Mouse (Mus musculus) midbrain, embryonic 15.5 days (tissue): Measurements from ENCODE around the gene Snx1. TPM values are rescaled to one million over a fixed set of nuclear protein-coding genes. Genes with fewer than 3 reads are reported as not detected.
A peak's percentile ranks its signal among the peaks of the same experiment; 100 is the strongest.

Source experiments
- ATAC-seq: fragments of 200-750 bp; cut with Nextera tagmentation; replicated peaks from 2 replicates; pipeline ENCODE4 v1.8.0; 2017; ENCODE audit warnings: moderate TSS enrichment
- H3K27ac ChIP-seq: fragments of 300-500 bp; sonication (generic); 2 replicates; pipeline ENCODE4 v1.5.1; 2015; ENCODE audit warnings: mild to moderate bottlenecking, inconsistent platforms
- H3K27me3 ChIP-seq: fragments of 300-500 bp; sonication (generic); replicated peaks from 2 replicates; pipeline ENCODE4 v1.6.1; 2015; ENCODE audit warnings: inconsistent platforms
- H3K36me3 ChIP-seq: fragments of 300-500 bp; sonication (generic); replicated peaks from 2 replicates; pipeline ENCODE4 v1.6.1; 2015; ENCODE audit warnings: inconsistent platforms
- H3K4me1 ChIP-seq: fragments of 300-500 bp; sonication (generic); 2 replicates; pipeline ENCODE4 v1.6.1; 2015; ENCODE audit warnings: inconsistent platforms
- H3K4me2 ChIP-seq: fragments of 300-500 bp; sonication (generic); 2 replicates; pipeline ENCODE4 v1.6.1; 2015; ENCODE audit warnings: inconsistent platforms, mild to moderate bottlenecking, moderate library complexity
- H3K4me3 ChIP-seq: fragments of 300-500 bp; sonication (generic); 2 replicates; pipeline ENCODE4 v1.5.1; 2015; ENCODE audit warnings: mild to moderate bottlenecking, inconsistent platforms
- H3K9ac ChIP-seq: fragments of 300-500 bp; sonication (generic); 2 replicates; pipeline ENCODE4 v1.6.1; 2015; ENCODE audit warnings: mild to moderate bottlenecking, inconsistent platforms
- H3K9me3 ChIP-seq: fragments of 300-500 bp; sonication (generic); 2 replicates; pipeline ENCODE4 v1.6.1; 2016; ENCODE audit warnings: inconsistent platforms
- WGBS: fragments of 180-500 bp; shearing (Covaris S2); methylation state at CpG from one replicate; pipeline ENCODE4 v1.1.7; 2015; ENCODE audit warnings: mixed read lengths; 5-methylcytosine and 5-hydroxymethylcytosine counted together
- polyA plus RNA-seq: library from polyadenylated mRNA; unstranded; fragments of >200 nt; fragmentation: Nextera tagmentation; extraction: Ambion mirVana; gene quantifications from 2 replicates; pipeline ENCODE4 v1.2.1, GENCODE M21; 2015

Snx1 gene
- 75.5 and 76.6 TPM in 2 replicates for polyA plus RNA-seq

DNA sequence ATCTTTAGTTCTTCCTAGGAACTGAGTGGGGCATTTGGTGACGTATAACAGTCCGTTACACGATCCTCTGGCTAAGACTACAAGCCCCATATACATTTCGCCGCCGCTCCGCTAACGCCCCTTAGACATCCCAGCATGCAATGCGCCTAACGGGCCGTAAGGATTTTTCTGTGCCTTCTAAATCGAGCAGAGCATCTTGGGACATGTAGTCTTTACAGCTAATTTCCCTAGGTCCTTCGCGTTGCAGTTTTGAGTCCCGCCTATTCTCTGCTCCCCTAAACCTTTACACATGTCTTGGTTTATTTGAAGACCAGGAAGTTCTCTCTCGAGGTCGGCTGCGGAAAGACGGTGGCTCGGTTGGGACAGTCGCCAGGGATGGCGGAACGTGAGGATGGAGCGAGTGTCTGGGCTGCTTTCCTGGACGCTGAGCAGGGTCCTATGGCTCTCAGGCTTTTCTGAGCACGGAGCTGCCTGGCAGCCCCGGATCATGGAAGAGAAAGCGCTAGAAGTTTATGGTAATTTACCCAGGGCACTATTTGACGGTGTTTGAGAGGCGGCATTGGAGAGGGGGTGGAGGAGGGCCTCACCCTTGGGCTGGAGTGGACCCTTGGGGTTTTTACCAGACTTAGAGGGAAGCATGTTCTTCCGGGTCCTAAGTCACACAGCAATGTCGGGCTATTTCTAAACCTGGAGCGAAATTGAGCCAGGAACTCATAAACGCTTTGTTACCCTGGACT lies at the start of gene Snx1, which contains the start of gene Ciao2a:
Gene Snx1 (minus strand): TSS at position 132 of the 737 bp plus-strand sequence.
Gene Ciao2a (plus strand): TSS at position 156 of the 737 bp plus-strand sequence.
- peaks cover 42% of the 10 kb centered on the region for H3K4me1 ChIP-seq

DNA sequence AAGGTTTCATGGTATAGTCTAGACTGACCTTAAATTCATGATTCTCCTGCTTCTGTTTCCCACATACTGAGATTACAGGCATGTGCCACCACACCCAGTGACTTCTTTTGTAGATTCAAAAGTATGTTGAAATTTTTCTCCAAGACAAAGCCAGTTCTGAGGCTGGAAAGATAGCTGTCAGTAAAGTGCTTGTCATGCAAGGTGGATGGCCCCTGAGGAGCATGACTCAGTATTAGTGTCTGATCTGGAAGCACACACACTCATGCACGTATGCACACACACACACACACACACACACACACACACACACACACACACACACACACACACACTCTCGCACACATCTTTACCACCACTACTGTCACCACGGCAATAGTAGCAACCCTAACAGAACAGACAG lies 48.6 kb upstream of the Snx1 start:
- Histone ChIP-seq H3K9ac (no peak overlapping the region), H3K9me3 (no peaks in the 10 kb centered on the region), H3K4me3 (no peak overlapping the region), H3K36me3 (no peaks in the 10 kb centered on the region), H3K27ac (no peak overlapping the region), H3K4me2 (no peak overlapping the region), H3K4me1 (peaks cover 4% of the 10 kb centered on the region), H3K27me3 (no peaks in the 10 kb centered on the region)
- no peak for ATAC-seq
- 80% methylated on average over 3 of the region's 3 CpGs for WGBS

More for the DNA sequence above, at the start of gene Snx1, which contains the start of gene Ciao2a:
- H3K4me3 ChIP-seq, result peak within 1 kb of the TSS; percentile 66
- H3K9me3 ChIP-seq, result no peaks in the 10 kb centered on the region
- peak within 1 kb of the TSS; percentile 86 for H3K27ac ChIP-seq
- peak within 1 kb of the TSS; percentile 76 for H3K9ac ChIP-seq
- 2% methylated on average over 34 of the region's 34 CpGs for WGBS
- no peaks in the 10 kb centered on the region for H3K27me3 ChIP-seq
- H3K4me2 ChIP-seq, result peak within 1 kb of the TSS; percentile 72
- H3K36me3 ChIP-seq, result no peaks in the 10 kb centered on the region; the same call in 1 of the 2 replicates
- ATAC-seq, result peak; percentile 73

DNA sequence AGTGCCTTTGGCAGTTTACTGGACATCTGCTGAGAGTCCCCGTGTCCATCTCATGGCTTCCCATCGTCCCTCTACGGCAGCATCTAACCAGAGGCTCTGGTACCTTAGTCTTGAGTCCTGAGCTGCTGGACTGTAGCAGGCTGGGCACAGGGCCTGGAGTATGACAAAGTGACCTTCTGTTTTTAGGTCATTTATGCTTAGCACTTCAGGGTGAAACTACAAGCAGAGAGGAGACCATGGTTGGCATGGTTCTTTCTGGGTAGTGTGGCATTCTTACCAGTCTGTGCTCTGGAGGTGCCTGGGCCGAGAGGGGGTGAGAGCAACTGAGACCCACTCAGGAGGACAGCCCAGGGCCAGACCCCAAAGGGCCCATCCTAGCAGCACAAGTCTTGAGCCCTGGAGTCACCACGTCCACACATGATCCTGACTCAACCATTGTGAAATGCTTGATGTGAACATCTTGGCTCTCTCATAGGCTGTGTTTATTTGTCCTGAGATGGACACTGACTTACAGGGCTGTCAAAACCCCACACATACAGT lies 47.0 kb upstream of the Snx1 start:
- Histone ChIP-seq H3K27me3 (no peaks in the 10 kb centered on the region), H3K36me3 (no peaks in the 10 kb centered on the region), H3K9ac (no peak overlapping the region), H3K9me3 (no peaks in the 10 kb centered on the region), H3K27ac (no peak overlapping the region), H3K4me1 (peaks cover 4% of the 10 kb centered on the region), H3K4me3 (no peak overlapping the region), H3K4me2 (no peak overlapping the region)
- ATAC-seq, result no peak
- WGBS, result 95% methylated on average over 5 of the region's 5 CpGs

DNA sequence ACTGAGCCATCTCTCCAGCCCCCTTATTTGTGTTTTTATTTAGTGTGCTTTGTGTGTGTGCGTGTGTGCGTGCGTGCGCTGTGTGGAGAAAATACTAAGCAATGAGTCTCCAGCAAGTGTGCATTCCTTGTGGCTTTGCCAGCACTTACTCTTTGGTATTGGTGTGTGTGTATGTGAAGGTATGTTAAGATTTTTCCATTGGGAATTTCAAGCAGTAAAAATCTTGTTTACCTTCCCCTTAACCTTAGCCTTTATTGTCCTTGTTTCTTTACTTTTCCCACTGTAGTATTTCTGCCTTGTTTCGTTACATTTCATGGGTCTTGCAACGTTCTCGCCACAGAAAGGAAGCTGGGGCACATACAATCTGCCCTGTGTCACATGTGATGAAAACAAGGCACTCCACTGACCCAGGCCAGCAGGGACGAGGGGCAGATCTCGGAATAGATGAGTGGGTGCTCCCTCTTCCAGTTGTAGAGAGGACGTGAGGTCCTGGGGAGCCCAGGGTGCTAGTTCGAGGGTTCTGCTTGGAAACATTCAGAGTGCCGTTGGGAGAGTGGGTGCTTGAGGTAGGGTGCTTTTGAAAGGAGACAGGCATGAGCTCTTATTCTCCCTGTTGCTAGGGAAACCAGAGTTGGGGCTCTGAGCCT lies 45.0 kb upstream of the Snx1 start:
- Histone ChIP-seq H3K4me2 (no peak overlapping the region), H3K36me3 (no peaks in the 10 kb centered on the region), H3K9ac (no peak overlapping the region), H3K27ac (no peak overlapping the region), H3K27me3 (no peaks in the 10 kb centered on the region), H3K9me3 (no peaks in the 10 kb centered on the region), H3K4me1 (peaks cover 4% of the 10 kb centered on the region), H3K4me3 (no peak overlapping the region)
- 51% methylated on average over 12 of the region's 12 CpGs for WGBS
- no peak for ATAC-seq

DNA sequence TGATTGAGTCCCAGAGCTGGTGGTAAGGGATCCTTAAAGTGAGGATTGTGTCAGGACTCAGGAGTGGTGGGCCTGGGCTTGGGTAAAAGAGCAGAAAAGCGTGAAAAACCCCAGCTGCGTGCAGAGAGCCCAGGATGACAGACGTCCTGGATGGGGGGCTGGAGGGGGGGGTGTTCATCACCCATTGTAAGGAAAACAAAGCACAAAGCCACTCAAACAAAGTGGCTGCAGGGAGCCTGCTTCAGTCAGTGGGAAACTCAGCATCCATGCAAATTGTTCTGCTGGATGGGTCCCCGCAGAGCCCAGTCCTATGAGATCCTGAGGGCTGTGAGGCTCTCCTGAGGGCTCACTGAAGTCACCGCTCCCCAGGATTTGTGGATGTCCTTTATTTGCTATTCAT lies 44.1 kb upstream of the Snx1 start:
- Histone ChIP-seq H3K27me3 (no peaks in the 10 kb centered on the region), H3K9ac (no peak overlapping the region), H3K4me1 (peaks cover 4% of the 10 kb centered on the region), H3K27ac (no peak overlapping the region), H3K4me2 (no peak overlapping the region), H3K9me3 (no peaks in the 10 kb centered on the region), H3K4me3 (no peak overlapping the region), H3K36me3 (no peaks in the 10 kb centered on the region)
- ATAC-seq, result no peak
- WGBS, result 12% methylated on average over 5 of the region's 5 CpGs

DNA sequence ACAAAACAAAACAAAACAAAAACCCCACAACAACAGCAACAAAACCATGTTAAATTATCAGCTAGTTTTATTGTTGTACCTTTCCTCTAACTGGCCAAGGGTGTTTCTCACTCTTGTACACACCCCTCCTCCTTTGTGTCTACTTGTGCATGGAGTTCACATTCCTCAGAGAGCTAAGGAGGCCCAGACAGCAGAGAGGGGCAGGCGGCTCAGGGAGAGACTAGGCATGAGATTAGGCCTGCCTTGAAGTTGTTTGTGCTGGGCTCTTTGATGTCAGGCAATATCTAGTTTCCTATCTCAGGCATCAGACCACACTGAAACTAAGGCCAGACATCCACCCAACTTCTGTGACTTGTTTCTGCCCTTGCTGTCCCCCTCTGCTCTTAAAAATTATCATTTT lies 41.8 kb upstream of the Snx1 start:
- 12% methylated on average over 1 of the region's 1 CpGs for WGBS
- H3K9me3 ChIP-seq, result no peaks in the 10 kb centered on the region

DNA sequence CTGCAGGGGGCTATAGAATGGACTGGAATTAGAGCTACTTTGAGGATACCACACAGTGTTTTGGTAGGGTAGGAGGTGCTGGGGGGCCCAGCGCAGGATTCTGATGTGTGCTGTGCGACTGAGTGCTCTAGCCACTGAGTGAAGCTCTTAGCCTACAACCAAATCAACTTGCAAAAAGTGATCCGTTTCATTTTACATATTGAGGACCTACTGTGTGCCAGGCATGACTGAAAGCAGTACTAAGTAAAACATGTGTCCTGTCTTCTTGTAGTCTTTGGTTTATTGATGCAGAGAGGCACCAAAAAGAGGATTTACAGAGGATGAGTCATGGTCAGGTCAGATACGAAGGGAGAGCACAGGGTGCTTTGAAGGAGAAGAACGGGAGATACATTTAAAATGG lies 40.8 kb upstream of the Snx1 start:
- no peak overlapping the region for H3K4me3 ChIP-seq
- H3K9ac ChIP-seq, result no peak overlapping the region
- peaks cover 4% of the 10 kb centered on the region for H3K4me1 ChIP-seq
- H3K27ac ChIP-seq, result no peak overlapping the region
- 87% methylated on average over 5 of the region's 5 CpGs for WGBS
- H3K36me3 ChIP-seq, result no peaks in the 10 kb centered on the region
- ATAC-seq, result no peak
- no peaks in the 10 kb centered on the region for H3K9me3 ChIP-seq
- H3K27me3 ChIP-seq, result no peaks in the 10 kb centered on the region
- H3K4me2 ChIP-seq, result no peak overlapping the region

More for the DNA sequence above, 41.8 kb upstream of the Snx1 start:
- no peaks in the 10 kb centered on the region for H3K27me3 ChIP-seq
- no peak overlapping the region for H3K4me3 ChIP-seq
- H3K27ac ChIP-seq, result no peak overlapping the region
- ATAC-seq, result no peak
- no peaks in the 10 kb centered on the region for H3K36me3 ChIP-seq
- no peak overlapping the region for H3K9ac ChIP-seq
- H3K4me1 ChIP-seq, result peaks cover 4% of the 10 kb centered on the region
- no peak overlapping the region for H3K4me2 ChIP-seq

DNA sequence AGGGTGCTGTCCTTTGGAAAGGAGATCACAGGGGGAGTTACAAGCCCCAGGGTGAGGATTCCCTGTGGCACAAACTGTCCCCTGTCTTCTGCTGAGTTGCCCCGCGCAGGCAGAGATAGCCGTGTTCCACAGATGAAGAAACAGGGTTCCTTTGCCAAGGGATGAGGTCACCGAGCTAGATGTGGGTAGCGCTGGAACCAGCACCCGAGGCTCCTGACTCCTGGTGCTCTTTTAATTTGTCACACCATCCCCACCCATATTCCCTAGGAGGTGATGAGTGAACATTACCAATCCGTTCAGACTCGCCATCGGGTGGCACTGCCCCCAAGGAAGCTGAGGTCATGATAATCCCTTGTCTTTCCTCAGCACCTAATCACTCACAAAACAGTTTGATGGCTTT lies 36.6 kb upstream of the Snx1 start:
- Histone ChIP-seq H3K36me3 (no peaks in the 10 kb centered on the region), H3K27ac (no peak overlapping the region), H3K4me2 (no peak overlapping the region), H3K4me3 (no peak overlapping the region), H3K9me3 (no peaks in the 10 kb centered on the region), H3K27me3 (peaks cover 11% of the 10 kb centered on the region), H3K9ac (no peak overlapping the region), H3K4me1 (no peaks in the 10 kb centered on the region)
- WGBS, result 83% methylated on average over 9 of the region's 9 CpGs
- ATAC-seq, result no peak

DNA sequence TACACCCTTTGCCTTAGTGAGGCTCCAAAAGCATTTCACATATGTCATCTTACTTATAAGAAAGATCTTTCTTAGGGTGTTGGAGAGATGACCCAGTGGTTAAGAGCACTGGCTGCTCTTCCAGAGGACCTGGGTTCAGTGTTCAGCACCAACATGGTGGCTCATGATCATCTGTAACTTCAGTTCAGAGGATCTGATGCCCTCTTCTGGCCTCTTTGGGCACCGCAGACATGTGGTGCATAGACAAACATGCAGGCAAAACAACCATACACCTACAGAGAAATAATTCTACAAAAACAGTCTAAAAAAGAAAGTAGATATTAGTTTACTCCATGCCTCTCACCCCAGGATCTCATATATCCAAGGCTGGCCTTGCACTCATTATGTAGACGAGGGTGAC lies 33.8 kb upstream of the Snx1 start:
- H3K36me3 ChIP-seq, result no peaks in the 10 kb centered on the region
- WGBS, result 98% methylated on average over 2 of the region's 2 CpGs
- H3K9me3 ChIP-seq, result no peaks in the 10 kb centered on the region
- H3K27ac ChIP-seq, result no peak overlapping the region
- H3K4me1 ChIP-seq, result no peaks in the 10 kb centered on the region
- peaks cover 11% of the 10 kb centered on the region for H3K27me3 ChIP-seq
- no peak for ATAC-seq
- no peak overlapping the region for H3K4me2 ChIP-seq
- no peak overlapping the region for H3K4me3 ChIP-seq
- H3K9ac ChIP-seq, result no peak overlapping the region

DNA sequence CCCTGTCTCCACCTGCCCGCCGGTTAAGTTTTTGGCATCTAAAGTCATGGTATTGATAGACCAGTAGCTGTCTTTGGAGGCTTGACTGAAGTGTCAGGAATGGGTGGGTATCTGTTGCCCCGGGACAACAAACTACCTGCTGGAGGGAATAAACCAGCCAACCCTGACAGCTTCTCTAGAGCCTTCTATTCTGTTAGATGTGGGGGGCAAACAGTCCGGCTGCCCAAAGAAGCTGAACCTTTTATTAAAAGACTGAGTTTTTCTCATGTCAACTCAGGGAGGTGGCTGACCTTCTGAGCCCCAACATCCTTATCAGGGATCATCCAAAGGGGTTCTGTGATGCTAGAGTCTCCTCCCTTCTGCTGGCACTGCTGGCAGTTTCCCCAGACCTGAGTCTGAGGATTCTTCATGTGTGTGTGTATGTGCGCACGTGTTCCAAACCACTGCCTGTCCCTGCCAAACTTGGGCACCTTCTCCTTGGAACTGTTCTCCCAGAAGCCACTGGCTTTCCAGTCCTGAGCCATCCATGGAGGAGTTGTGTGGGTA lies 32.6 kb upstream of the Snx1 start:
- peaks cover 11% of the 10 kb centered on the region for H3K27me3 ChIP-seq
- no peak for ATAC-seq
- 87% methylated on average over 6 of the region's 6 CpGs for WGBS
- H3K4me3 ChIP-seq, result no peak overlapping the region
- no peak overlapping the region for H3K9ac ChIP-seq
- no peaks in the 10 kb centered on the region for H3K36me3 ChIP-seq
- H3K4me1 ChIP-seq, result no peaks in the 10 kb centered on the region
- H3K27ac ChIP-seq, result no peak overlapping the region
- no peak overlapping the region for H3K4me2 ChIP-seq
- no peaks in the 10 kb centered on the region for H3K9me3 ChIP-seq

DNA sequence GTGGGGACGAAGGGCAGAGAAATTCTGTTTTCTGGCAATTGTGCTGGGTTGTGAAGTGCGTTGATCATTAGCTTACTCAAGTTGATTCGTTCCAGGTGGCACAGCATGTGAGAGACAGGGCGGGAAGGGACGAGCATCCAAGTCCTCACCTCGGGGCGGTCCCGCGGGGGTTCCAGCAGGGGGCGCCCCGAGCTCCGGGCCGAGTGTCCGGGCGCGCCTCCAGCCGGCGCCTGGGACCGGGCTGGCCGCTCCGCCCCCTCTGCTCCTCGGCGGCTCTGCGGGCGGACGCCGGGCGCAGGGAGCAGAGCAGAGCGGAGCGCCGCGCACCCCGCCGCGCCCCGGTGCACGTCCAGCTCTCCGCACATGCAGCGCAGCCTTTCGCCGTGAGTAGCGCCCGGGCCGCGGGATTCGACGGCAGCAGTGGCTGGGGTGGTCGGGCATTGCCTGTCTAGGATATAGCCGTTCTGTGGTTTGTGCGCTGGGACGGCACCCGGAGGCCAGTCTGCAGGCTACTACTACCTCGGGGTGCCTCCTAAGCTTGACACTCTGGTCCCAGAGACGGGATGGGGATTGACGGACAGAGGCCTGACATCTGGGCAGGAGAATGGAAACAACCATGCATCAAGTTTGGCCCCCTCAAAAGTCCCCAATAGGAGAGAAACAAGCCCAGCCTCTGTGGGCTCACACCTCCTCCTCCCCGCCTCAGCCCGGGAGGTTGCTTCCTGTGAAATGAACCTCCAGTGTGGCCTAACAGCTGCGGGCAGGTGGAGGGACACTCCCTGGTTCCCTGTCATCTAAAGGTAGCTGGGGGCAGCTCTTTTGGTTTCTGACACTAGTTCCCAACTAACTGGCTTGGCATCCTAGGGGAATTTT lies 31.8 kb upstream of the Snx1 start, which contains the start of gene Dapk2:
Gene Dapk2 (plus strand): TSS at position 266 of the 873 bp plus-strand sequence.
- Histone ChIP-seq H3K27me3 (peaks cover 11% of the 10 kb centered on the region), H3K4me2 (peak within 1 kb of the TSS; percentile 48), H3K27ac (no peak within 1 kb of the TSS), H3K4me3 (peak within 1 kb of the TSS; percentile 28), H3K9me3 (no peaks in the 10 kb centered on the region), H3K4me1 (no peaks in the 10 kb centered on the region), H3K9ac (no peak within 1 kb of the TSS), H3K36me3 (no peaks in the 10 kb centered on the region)
- WGBS, result 2% methylated on average over 55 of the region's 58 CpGs
- ATAC-seq, result no peak

DNA sequence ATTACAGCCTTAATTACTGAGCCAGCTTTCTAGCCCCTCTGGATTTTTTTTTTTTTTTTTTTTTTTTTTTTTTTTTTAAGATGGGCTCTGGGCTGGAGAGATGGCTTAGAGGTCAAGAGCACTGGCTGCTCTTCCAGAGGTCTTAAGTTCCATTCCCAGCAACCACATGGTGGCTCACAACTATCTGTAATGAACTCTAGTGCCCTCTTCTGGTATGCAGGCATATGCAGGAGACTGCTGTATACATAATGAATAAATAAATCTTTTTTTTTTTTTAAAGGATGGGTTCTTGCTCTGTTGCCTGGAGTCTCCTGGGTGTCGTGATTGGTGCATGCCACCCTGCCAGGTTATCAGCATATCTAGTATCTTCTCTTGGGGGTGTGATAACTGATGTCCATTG lies 29.1 kb upstream of the Snx1 start:
- Histone ChIP-seq H3K27ac (no peak overlapping the region), H3K4me3 (no peak overlapping the region), H3K36me3 (no peaks in the 10 kb centered on the region), H3K4me1 (no peaks in the 10 kb centered on the region), H3K9me3 (no peaks in the 10 kb centered on the region), H3K4me2 (no peak overlapping the region), H3K9ac (no peak overlapping the region), H3K27me3 (peaks cover 11% of the 10 kb centered on the region)
- 94% methylated on average over 1 of the region's 1 CpGs for WGBS
- no peak for ATAC-seq
